Mouse (Mus musculus): ENCODE measurements around the gene Gnptab. TPM values are rescaled to one million over a fixed set of nuclear protein-coding genes. Genes with fewer than 3 reads are reported as not detected.

The Gnptab gene
- polyA plus RNA-seq, 1 experiment, result 14.3 TPM

GRCm38 (mm10) chr10:88349800-88350199, 29.1 kb upstream of the Gnptab start:
- no peak for TF ChIP-seq POLR2A (IDR thresholded peaks at IDR 0.05; ENCODE audit: control insufficient read depth, extremely low read depth, insufficient read depth, low read length, poor library complexity)
- no peak for TF ChIP-seq CTCF (IDR thresholded peaks at IDR 0.05; ENCODE audit: borderline replicate concordance, control insufficient read depth, extremely low read depth, insufficient read depth, low read length, poor library complexity)
- no peaks in the 10 kb centered on the region for H3K27me3 ChIP-seq (ENCODE audit: control insufficient read depth, insufficient read depth, low read length)
- H3K4me1 ChIP-seq (replicated peaks; ENCODE audit: control insufficient read depth, insufficient read depth, low read length), result no peaks in the 10 kb centered on the region
- no peak for DNase-seq
- no peak overlapping the region for H3K4me3 ChIP-seq (ENCODE audit: control insufficient read depth, insufficient read depth, low read length)
- no peaks in the 10 kb centered on the region for H3K36me3 ChIP-seq (ENCODE audit: control insufficient read depth, insufficient read depth, low read length)
- no peak overlapping the region for H3K27ac ChIP-seq (ENCODE audit: control insufficient read depth, insufficient read depth, low read length)
- 55% methylated on average over 8 of the region's 8 CpGs for WGBS

GRCm38 (mm10) chr10:88350687-88351086, 28.2 kb upstream of the Gnptab start:
- no peak for DNase-seq
- no peaks in the 10 kb centered on the region for H3K27me3 ChIP-seq (ENCODE audit: control insufficient read depth, insufficient read depth, low read length)

GRCm38 (mm10) chr10:88351411-88352103, 27.4 kb upstream of the Gnptab start:
- WGBS, result 87% methylated on average over 5 of the region's 5 CpGs
- H3K4me3 ChIP-seq (ENCODE audit: control insufficient read depth, insufficient read depth, low read length), result no peak overlapping the region
- H3K27me3 ChIP-seq (ENCODE audit: control insufficient read depth, insufficient read depth, low read length), result no peaks in the 10 kb centered on the region
- H3K27ac ChIP-seq (ENCODE audit: control insufficient read depth, insufficient read depth, low read length), result no peak overlapping the region
- H3K36me3 ChIP-seq (ENCODE audit: control insufficient read depth, insufficient read depth, low read length), result no peaks in the 10 kb centered on the region
- DNase-seq, result no peak
- TF ChIP-seq CTCF (IDR thresholded peaks at IDR 0.05; ENCODE audit: borderline replicate concordance, control insufficient read depth, extremely low read depth, insufficient read depth, low read length, poor library complexity), result no peak
- no peak for TF ChIP-seq POLR2A (IDR thresholded peaks at IDR 0.05; ENCODE audit: control insufficient read depth, extremely low read depth, insufficient read depth, low read length, poor library complexity)
- peaks cover 2% of the 10 kb centered on the region for H3K4me1 ChIP-seq (replicated peaks; ENCODE audit: control insufficient read depth, insufficient read depth, low read length)

More at GRCm38 (mm10) chr10:88350687-88351086, 28.2 kb upstream of the Gnptab start:
- H3K27ac ChIP-seq (ENCODE audit: control insufficient read depth, insufficient read depth, low read length), result no peak overlapping the region
- 94% methylated on average over 2 of the region's 2 CpGs for WGBS
- no peaks in the 10 kb centered on the region for H3K36me3 ChIP-seq (ENCODE audit: control insufficient read depth, insufficient read depth, low read length)
- no peak overlapping the region for H3K4me3 ChIP-seq (ENCODE audit: control insufficient read depth, insufficient read depth, low read length)
- TF ChIP-seq CTCF (IDR thresholded peaks at IDR 0.05; ENCODE audit: borderline replicate concordance, control insufficient read depth, extremely low read depth, insufficient read depth, low read length, poor library complexity), result no peak
- TF ChIP-seq POLR2A (IDR thresholded peaks at IDR 0.05; ENCODE audit: control insufficient read depth, extremely low read depth, insufficient read depth, low read length, poor library complexity), result no peak
- H3K4me1 ChIP-seq (replicated peaks; ENCODE audit: control insufficient read depth, insufficient read depth, low read length), result no peaks in the 10 kb centered on the region

GRCm38 (mm10) chr10:88352549-88352948, 26.4 kb upstream of the Gnptab start:
- WGBS, result 9% methylated on average over 2 of the region's 2 CpGs
- H3K27ac ChIP-seq (ENCODE audit: control insufficient read depth, insufficient read depth, low read length), result no peak overlapping the region
- H3K4me3 ChIP-seq (ENCODE audit: control insufficient read depth, insufficient read depth, low read length), result no peak overlapping the region
- H3K27me3 ChIP-seq (ENCODE audit: control insufficient read depth, insufficient read depth, low read length), result no peaks in the 10 kb centered on the region
- peaks cover 9% of the 10 kb centered on the region for H3K4me1 ChIP-seq (replicated peaks; ENCODE audit: control insufficient read depth, insufficient read depth, low read length)
- no peaks in the 10 kb centered on the region for H3K36me3 ChIP-seq (ENCODE audit: control insufficient read depth, insufficient read depth, low read length)
- TF ChIP-seq CTCF (IDR thresholded peaks at IDR 0.05; ENCODE audit: borderline replicate concordance, control insufficient read depth, extremely low read depth, insufficient read depth, low read length, poor library complexity), result no peak
- TF ChIP-seq POLR2A (IDR thresholded peaks at IDR 0.05; ENCODE audit: control insufficient read depth, extremely low read depth, insufficient read depth, low read length, poor library complexity), result no peak
- DNase-seq, result no peak

- TF ChIP-seq CTCF (IDR thresholded peaks at IDR 0.05; ENCODE audit: borderline replicate concordance, control insufficient read depth, extremely low read depth, insufficient read depth, low read length, poor library complexity) (no peak), POLR2A (IDR thresholded peaks at IDR 0.05; ENCODE audit: control insufficient read depth, extremely low read depth, insufficient read depth, low read length, poor library complexity) (no peak)
- DNase-seq, result no peak
- no peaks in the 10 kb centered on the region for H3K27me3 ChIP-seq (ENCODE audit: control insufficient read depth, insufficient read depth, low read length)
- no peak overlapping the region for H3K4me3 ChIP-seq (ENCODE audit: control insufficient read depth, insufficient read depth, low read length)
- H3K36me3 ChIP-seq (ENCODE audit: control insufficient read depth, insufficient read depth, low read length), result no peaks in the 10 kb centered on the region
- H3K4me1 ChIP-seq (replicated peaks; ENCODE audit: control insufficient read depth, insufficient read depth, low read length), result peaks cover 9% of the 10 kb centered on the region
- WGBS, result 98% methylated on average over 5 of the region's 5 CpGs
- H3K27ac ChIP-seq (ENCODE audit: control insufficient read depth, insufficient read depth, low read length), result no peak overlapping the region
Measured at GRCm38 (mm10) chr10:88354599-88354998, 24.3 kb upstream of the Gnptab start.

- TF ChIP-seq CTCF (IDR thresholded peaks at IDR 0.05; ENCODE audit: borderline replicate concordance, control insufficient read depth, extremely low read depth, insufficient read depth, low read length, poor library complexity) (peak; percentile 15; the same call in 1 of the 2 replicates), POLR2A (IDR thresholded peaks at IDR 0.05; ENCODE audit: control insufficient read depth, extremely low read depth, insufficient read depth, low read length, poor library complexity) (no peak)
- no peak for DNase-seq
- Histone ChIP-seq H3K27ac (ENCODE audit: control insufficient read depth, insufficient read depth, low read length) (no peak overlapping the region), H3K4me3 (ENCODE audit: control insufficient read depth, insufficient read depth, low read length) (peak overlapping the region; percentile 59), H3K36me3 (ENCODE audit: control insufficient read depth, insufficient read depth, low read length) (no peaks in the 10 kb centered on the region), H3K4me1 (replicated peaks; ENCODE audit: control insufficient read depth, insufficient read depth, low read length) (peaks cover 9% of the 10 kb centered on the region), H3K27me3 (ENCODE audit: control insufficient read depth, insufficient read depth, low read length) (no peaks in the 10 kb centered on the region)
- WGBS, result 19% methylated on average over 21 of the region's 21 CpGs
Measured at GRCm38 (mm10) chr10:88356114-88356982, 22.6 kb upstream of the Gnptab start.
